Mouse (Mus musculus): ENCODE data around the gene Itpr1.

DNA sequence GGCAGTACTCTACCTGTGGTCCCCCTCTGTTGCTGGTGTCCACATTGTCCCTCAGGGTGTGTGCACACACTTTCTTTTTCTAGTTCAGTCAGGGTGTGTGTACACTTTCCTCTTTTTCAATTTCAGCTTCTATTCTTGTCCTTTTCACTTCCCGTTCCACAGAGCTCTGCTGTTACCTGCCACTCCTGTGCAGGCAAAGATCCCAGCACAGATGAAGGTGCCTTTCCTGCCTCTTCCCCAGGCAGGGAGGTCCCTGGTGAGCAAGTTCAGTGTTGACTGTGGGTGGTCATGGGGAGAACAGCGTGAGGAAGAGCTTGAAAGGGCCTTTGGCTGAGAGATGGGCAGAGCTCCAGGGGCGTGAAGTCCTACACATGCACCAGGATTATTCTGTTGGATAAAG lies 76.1 kb downstream of the Itpr1 start:
- no peak for TF ChIP-seq TAL1 (IDR thresholded peaks at IDR 0.05; ENCODE audit: low read length)
- no peak for TF ChIP-seq GATA1 (IDR thresholded peaks at IDR 0.05; ENCODE audit: low read length)

All from erythroblast, embryonic 14.5 days (primary cell).